Mouse (Mus musculus): ENCODE data around the gene Atp5g3.
"Not testable (repeated sequence)": the region's sequence is repeated elsewhere in the genome, so short reads cannot be mapped to it uniquely, and the experiment has no call there.

Atp5g3 gene

DNA sequence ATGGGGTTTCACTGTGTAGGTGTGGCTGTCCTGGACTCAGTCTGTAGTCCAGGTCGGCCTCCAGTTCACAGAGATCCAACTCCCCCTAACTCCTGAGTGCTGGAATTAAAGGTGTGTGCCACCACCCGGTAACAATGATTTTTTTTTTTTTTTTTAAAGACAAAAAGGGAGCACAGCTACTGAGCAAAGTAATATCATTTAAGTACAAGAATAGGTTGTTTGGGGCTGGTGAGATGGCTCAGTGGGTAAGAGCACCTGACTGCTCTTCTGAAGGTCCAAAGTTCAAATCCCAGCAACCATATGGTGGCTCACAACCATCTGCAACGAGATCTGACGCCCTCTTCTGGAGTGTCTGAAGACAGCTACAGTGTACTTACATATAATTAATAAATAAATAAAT, 14.2 kb downstream of the Atp5g3 start:
- DNase-seq (ENCODE audit: low spot score): not testable (repeated sequence)

DNA sequence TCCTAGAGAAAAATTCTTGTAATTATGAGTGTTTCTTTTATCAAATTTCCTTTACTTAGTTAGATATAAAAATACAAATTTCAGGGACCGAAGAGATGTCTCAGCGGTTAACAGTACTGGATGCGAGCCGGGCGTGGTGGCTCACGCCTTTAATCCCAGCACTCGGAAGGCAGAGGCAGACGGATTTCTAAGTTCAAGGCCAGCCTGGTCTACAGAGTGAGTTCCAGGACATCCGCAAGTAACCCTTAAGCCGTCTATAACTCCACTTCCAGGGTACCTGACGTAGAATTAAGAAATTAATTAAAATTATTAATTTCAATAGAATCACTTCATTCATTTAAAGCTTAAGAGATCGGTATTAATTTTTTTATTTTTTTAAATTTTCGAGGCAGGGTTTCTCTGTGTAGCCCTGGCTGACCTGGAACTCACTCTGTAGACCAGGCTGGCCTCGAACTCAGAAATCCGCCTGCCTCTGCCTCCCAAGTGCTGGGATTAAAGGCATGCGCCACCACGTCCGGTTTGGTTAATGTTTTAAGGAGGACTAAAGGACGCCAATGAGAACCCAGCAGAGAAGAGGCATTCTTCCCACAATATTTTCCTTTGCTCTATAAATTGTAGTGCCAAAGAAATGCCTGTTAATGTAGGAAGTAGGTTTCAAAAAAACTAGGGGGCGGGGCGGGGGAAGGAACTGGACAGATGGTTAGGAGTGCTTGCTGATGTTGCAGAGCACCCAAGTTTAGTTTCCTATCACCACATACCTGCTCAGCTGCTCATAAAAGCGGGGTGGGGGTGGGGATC, 17.5 kb downstream of the Atp5g3 start:
- DNase-seq (ENCODE audit: low spot score): peak; percentile 4

DNA sequence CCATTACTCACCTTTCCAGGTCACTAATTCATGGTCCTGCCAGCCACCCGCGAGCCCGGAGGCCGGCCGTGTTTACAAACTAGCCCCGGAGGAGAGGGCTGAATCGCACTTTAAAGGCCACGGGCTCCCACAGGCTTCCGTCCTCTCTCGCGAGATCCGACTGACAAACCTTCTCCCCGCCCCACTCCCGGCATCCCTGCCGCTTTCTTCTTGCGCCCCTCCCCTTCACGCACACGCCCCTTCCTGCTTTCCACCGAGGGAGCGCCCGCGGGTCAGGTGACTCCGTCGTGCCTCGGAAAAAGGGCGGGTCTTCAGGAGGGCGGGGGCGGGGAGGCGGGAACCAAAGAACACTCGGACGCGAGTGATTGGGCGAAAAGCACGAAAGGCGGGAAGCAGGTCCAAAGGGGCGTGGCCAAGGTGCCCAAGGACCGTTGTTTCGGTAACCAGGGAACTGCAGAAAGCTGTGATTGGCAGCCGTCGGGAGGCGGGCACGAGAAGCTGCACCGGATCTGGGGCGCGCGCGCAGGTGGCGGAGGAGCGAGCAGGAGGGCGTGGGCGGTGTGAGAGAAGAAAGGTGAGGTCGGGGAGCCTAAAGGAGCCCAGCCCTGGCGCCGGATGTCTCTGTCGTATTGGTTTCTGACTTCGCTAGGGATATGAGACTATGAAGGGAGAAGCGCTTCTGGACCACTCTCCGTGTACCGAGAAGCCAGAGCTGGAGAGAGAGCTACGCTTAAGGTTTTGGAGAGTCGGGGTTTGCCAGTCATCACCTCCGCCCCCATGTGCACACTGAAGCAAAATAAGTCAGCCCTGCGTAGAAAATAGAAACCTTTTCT, 18.4 kb downstream of the Atp5g3 start, which contains the start of gene Atf2:
Gene Atf2, minus strand, starts transcription at position 176 of the 833 bp plus-strand sequence.
- DNase-seq (ENCODE audit: low spot score): peak; percentile 100

DNA sequence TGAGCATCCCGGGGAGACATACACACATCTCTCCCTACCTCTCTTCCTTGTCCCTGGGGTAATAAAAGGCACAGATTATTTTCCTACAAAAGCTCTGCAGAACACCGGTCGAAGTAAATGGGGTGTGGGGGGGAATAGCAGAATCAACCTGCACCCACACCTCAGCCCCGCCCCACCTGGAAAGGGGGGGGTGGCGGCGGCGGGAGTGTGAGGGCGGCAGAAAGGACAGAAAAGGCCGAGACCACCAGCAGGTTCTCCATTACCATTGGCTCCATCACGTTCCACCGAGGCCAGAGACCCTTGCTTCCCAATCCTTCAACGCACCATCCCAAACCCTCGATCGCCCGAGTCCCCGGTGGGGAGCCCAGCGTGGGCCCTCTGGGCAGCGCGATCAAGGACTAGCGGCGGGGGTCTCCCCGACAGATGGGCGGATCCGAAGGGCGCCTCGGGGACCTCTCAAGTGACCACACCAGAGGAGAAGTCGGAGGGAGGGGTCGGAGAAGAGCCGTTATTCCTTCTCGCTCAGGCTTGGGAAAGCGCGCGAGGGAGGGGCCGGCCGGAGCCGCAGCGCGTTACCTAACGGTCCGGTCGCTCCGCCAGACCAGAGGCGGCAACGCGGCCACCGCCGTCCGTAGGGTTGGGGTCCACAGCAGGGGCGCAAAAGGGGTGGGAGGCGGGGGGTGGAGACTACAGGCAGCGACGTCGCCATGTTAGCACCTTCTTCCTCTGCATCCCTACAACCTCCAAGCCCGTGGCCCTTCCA, 19.2 kb downstream of the Atp5g3 start:
- peak; percentile 13 for DNase-seq (ENCODE audit: low spot score)

DNA sequence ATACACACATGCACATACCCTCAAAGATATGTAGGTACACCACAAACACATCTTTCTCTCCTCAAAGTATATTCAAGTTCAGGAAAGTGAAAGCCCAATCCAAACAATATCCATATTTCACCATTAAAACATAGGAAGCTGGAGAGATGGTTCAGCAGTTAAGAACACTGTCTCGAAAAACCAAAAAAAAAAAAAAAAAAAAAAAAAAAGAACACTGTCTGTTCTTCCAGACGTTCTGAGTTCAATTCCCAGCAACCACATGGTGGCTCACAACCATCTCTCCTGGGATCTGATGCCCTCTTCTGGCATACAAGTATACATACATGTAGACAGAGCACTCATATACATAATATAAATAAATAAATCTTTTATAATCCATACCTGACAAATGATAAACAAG, 25.1 kb downstream of the Atp5g3 start:
- DNase-seq (ENCODE audit: low spot score): no peak

DNA sequence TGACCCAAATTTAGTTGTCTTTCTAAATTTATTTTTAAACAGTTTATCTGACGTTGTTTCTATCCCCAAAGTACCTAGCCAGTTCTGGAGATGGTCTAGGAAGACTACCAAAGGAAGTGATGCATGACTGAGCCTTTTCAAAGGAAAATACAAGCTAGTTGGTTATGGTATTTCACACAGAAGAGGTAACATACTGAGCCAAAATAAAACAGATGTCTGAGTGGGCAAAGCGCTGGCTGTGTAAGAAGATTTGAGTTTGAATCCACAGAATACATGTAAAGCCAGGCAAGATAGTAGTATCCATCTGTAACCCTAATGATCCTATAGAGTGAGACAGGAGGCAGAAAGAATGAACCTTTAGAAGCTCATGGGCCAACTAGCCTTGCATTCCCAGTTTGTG, 33.2 kb downstream of the Atp5g3 start:
- DNase-seq (ENCODE audit: low spot score): no peak

DNA sequence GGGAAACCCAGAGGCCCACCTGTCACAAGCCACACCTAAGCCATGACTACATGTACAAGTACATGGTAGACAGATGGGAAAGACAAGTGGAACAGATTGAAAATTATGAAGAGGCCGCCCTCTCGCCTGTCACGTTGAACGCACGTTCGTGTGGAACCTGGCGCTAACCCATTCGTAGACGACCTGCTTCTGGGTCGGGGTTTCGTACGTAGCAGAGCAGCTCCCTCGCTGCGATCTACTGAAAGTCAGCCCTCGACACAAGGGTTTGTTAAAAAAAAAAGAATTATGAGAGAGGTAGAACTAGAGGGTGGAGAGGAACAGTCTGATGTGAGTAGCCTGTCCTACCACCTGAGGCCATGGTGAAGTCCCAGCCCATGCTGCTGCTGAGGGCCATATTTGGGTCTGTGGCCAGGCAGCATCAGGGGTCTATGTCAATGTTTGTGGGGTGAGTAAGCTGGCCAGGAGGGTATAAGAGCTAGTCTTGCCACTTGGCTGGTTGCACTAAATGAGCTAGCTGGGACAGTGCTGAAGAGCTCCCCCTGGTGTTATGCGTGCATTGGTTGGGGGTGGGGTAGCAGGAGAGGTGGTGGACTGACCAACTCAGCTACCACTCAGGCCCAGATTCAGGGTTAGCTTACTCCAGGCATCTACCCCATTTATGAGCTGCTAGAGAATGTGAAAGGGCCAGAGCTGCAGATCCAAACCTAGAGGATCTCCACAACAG, 43.2 kb downstream of the Atp5g3 start:
- peak; percentile 75 for DNase-seq (ENCODE audit: low spot score)

DNA sequence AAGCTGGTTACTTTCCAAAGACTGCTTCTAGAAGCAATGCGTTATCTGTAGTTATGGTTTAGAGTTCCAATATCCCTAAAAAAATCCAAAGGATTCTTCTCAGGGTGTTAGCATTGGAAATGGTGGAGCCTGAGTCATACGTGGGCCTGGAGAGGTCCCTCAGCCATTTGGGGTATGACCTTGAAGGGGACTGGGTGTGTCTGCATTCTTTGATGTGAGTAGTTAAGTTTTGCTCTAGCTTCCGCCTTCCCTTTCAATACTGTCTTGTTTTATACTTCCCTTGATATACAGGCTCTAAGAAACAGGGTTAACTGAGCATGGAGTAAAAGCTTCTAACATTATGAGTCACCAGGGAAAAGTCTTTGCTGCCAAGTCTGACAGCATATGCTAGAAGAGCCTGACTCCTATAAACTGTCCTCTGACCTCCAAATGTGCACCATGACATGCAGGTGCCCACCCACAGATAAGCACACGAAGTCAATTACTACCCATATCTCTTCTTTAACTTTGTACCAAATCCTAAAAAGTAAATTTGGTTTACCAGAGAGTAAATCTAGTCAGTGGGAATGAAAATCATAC, 51.0 kb downstream of the Atp5g3 start:
- no peak for DNase-seq (ENCODE audit: low spot score)
